Mouse (Mus musculus) liver, postnatal 0 days (tissue): Measurements from ENCODE around the gene Slc30a6. TPM values are rescaled to one million over a fixed set of nuclear protein-coding genes. Genes with fewer than 3 reads are reported as not detected.

ENCODE experiments used
- ATAC-seq: fragments of 200-750 bp; cut with Nextera tagmentation; 2 replicates; pipeline ENCODE4 v1.8.0; 2017; ENCODE audit warnings: mild to moderate bottlenecking, moderate library complexity
- DNase-seq: peaks from one replicate; pipeline ENCODE4 v3.0.0-alpha.2; 2016
- H3K27ac ChIP-seq: fragments of 300-500 bp; sonication (generic); 2 replicates; pipeline ENCODE4 v1.5.1; 2014; ENCODE audit warnings: antibody characterized with exemption, moderate library complexity, mild to moderate bottlenecking, low read depth
- H3K27me3 ChIP-seq: fragments of 300-500 bp; sonication (generic); 2 replicates; pipeline ENCODE4 v1.6.1; 2014; ENCODE audit warnings: low read length, control low read depth, mixed read lengths; ENCODE audit not compliant: insufficient read depth
- H3K36me3 ChIP-seq: fragments of 300-500 bp; sonication (generic); replicated peaks from 2 replicates; pipeline ENCODE4 v1.6.1; 2014; ENCODE audit warnings: mild to moderate bottlenecking, control low read depth, low read length, moderate library complexity, mixed read lengths; ENCODE audit not compliant: insufficient read depth
- H3K4me1 ChIP-seq: fragments of 300-500 bp; sonication (generic); 2 replicates; pipeline ENCODE4 v1.6.1; 2014; ENCODE audit warnings: antibody characterized with exemption, mild to moderate bottlenecking, control low read depth; ENCODE audit not compliant: insufficient read depth
- H3K4me2 ChIP-seq: fragments of 300-500 bp; sonication (generic); 2 replicates; pipeline ENCODE4 v1.6.1; 2014; ENCODE audit warnings: low read depth, mild to moderate bottlenecking, low read length, moderate library complexity, mixed read lengths
- H3K4me3 ChIP-seq: fragments of 300-500 bp; sonication (generic); 2 replicates; pipeline ENCODE4 v1.5.1; 2014; ENCODE audit warnings: low read depth, low read length
- H3K9ac ChIP-seq: fragments of 300-500 bp; sonication (generic); replicated peaks from 2 replicates; pipeline ENCODE4 v1.6.1; 2014; ENCODE audit warnings: mild to moderate bottlenecking, moderate library complexity
- H3K9me3 ChIP-seq: fragments of 300-500 bp; sonication (generic); 2 replicates; pipeline ENCODE4 v1.6.1; 2016; ENCODE audit warnings: mild to moderate bottlenecking, control low read depth, low read length, mixed read lengths
- CTCF ChIP-seq: sonication (generic); IDR thresholded peaks from 2 replicates; pipeline ENCODE4 v1.5.1; 2016; ENCODE audit warnings: antibody characterized with exemption, low read depth
- EP300 ChIP-seq: IDR thresholded peaks from 2 replicates; pipeline ENCODE4 v1.6.1; 2016; ENCODE audit warnings: antibody characterized with exemption, low read depth, mild to moderate bottlenecking
- WGBS: fragments of 180-500 bp; shearing (Covaris S2); extraction: QIAGEN DNeasy Blood & Tissue Kit; methylation state at CpG from one replicate; pipeline ENCODE4 v1.1.7; 2014; ENCODE audit not compliant: insufficient replicate concordance; 5-methylcytosine and 5-hydroxymethylcytosine counted together
- polyA plus RNA-seq: library from polyadenylated mRNA; unstranded; fragments of >200 nt; fragmentation: Nextera tagmentation; extraction: Ambion mirVana; gene quantifications from 2 replicates; pipeline ENCODE4 v1.2.1, GENCODE M21; 2015

The Slc30a6 gene
- 16.5 and 16.9 TPM in 2 replicates for polyA plus RNA-seq

- TF ChIP-seq EP300 (0 out of 2 replicates have a peak, but pooled peaks have one; percentile 51), CTCF (no peak)
- peak; percentile 98 for DNase-seq
- peak within 1 kb of the TSS; percentile 97 for H3K27ac ChIP-seq
- ATAC-seq = peak; percentile 99
- peak within 1 kb of the TSS; percentile 78 for H3K4me2 ChIP-seq
- no peaks in the 10 kb centered on the region for H3K27me3 ChIP-seq
- peaks cover 15% of the 10 kb centered on the region for H3K4me1 ChIP-seq
- peak within 1 kb of the TSS; percentile 92 for H3K9ac ChIP-seq
- under 1% methylated on average over 41 of the region's 41 CpGs for WGBS
- no peaks in the 10 kb centered on the region for H3K36me3 ChIP-seq
- peak within 1 kb of the TSS; percentile 96 for H3K4me3 ChIP-seq
- no peaks in the 10 kb centered on the region for H3K9me3 ChIP-seq
These were observed at the start of gene Slc30a6 for GRCm38 (mm10) chr17:74395383-74396065. Gene Slc30a6, plus strand, starts transcription at chr17:74395608.

- Histone ChIP-seq H3K4me2 (no peak overlapping the region), H3K9me3 (no peaks in the 10 kb centered on the region), H3K9ac (no peak overlapping the region), H3K36me3 (peaks cover 18% of the 10 kb centered on the region), H3K27me3 (no peaks in the 10 kb centered on the region), H3K4me1 (no peaks in the 10 kb centered on the region), H3K4me3 (no peak overlapping the region), H3K27ac (no peak overlapping the region)
- 48% methylated on average over 1 of the region's 1 CpGs for WGBS
- ATAC-seq (no peak), DNase-seq (no peak)
- no peak for TF ChIP-seq EP300
- TF ChIP-seq CTCF = no peak
These were observed 31.8 kb upstream of the Slc30a6 start for GRCm38 (mm10) chr17:74363592-74363991.

DNA sequence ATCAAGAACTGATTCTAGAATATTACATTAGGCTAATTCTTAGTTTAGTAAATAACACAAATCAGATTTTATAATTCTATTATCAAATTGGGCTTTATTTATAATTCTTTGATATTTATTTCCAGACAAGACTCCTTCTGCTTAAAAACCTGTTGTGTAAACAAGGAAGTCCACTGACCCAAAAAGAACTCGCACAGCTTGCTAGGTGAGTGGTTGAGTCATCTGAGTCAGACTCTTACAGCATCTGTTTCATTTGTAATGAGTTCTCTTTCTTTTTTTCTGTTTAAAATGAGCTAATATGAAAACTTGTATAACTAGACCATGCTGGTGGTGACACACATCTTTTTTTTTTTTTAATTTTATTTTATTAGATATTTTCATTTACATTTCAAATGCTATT lies 18.5 kb upstream of the Slc30a6 start:
- no peak overlapping the region for H3K9ac ChIP-seq
- no peaks in the 10 kb centered on the region for H3K27me3 ChIP-seq
- 84% methylated on average over 1 of the region's 1 CpGs for WGBS
- no peak for ATAC-seq
- H3K36me3 ChIP-seq = peaks cover 52% of the 10 kb centered on the region
- no peak overlapping the region for H3K4me3 ChIP-seq
- DNase-seq = no peak
- H3K4me2 ChIP-seq = no peak overlapping the region
- H3K27ac ChIP-seq = no peak overlapping the region
- H3K4me1 ChIP-seq = no peaks in the 10 kb centered on the region
- TF ChIP-seq EP300 (no peak), CTCF (no peak)
- H3K9me3 ChIP-seq = no peaks in the 10 kb centered on the region

GRCm38 (mm10) chr17:74386657-74387056 lies 8.8 kb upstream of the Slc30a6 start:
- DNase-seq = no peak
- Histone ChIP-seq H3K4me1 (no peaks in the 10 kb centered on the region), H3K27ac (no peak overlapping the region), H3K4me2 (no peak overlapping the region), H3K9ac (no peak overlapping the region), H3K4me3 (no peak overlapping the region), H3K27me3 (no peaks in the 10 kb centered on the region), H3K36me3 (peaks cover 36% of the 10 kb centered on the region), H3K9me3 (no peaks in the 10 kb centered on the region)
- ATAC-seq = no peak
- TF ChIP-seq EP300 = no peak
- no peak for TF ChIP-seq CTCF

GRCm38 (mm10) chr17:74389847-74390246 lies 5.6 kb upstream of the Slc30a6 start:
- Histone ChIP-seq H3K9me3 (no peaks in the 10 kb centered on the region), H3K27ac (no peak overlapping the region), H3K4me1 (peaks cover 3% of the 10 kb centered on the region; the same call in 1 of the 2 replicates), H3K4me3 (no peak overlapping the region), H3K27me3 (no peaks in the 10 kb centered on the region), H3K4me2 (no peak overlapping the region), H3K9ac (no peak overlapping the region), H3K36me3 (peaks cover 17% of the 10 kb centered on the region)
- TF ChIP-seq EP300 (no peak), CTCF (no peak)
- ATAC-seq (no peak), DNase-seq (no peak)
- 77% methylated on average over 3 of the region's 3 CpGs for WGBS

DNA sequence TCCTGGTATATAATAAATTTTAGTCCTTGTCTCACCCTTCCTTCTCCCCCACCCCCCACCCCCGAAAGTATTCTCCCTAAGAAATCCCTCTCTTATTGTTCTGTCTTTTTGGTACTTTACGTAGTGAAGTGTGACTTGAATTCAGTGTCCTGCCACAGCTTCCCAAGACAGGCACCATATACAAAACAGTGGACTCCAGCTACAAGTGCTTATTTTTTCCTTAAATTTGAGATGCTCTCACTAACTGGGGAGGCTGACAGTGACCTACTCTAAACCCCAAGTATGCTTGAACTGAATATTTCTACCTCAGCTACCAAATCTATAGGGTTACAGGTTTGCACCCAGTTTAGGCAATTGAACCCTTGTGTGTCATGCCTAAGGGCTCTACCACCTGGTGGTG lies 1.0 kb upstream of the Slc30a6 start:
- H3K27me3 ChIP-seq = no peaks in the 10 kb centered on the region
- H3K4me3 ChIP-seq = peak overlapping the region; percentile 96; the same call in 1 of the 2 replicates
- peak overlapping the region; percentile 78 for H3K4me2 ChIP-seq
- H3K27ac ChIP-seq = no peak overlapping the region
- no peak for DNase-seq
- H3K36me3 ChIP-seq = no peaks in the 10 kb centered on the region
- no peaks in the 10 kb centered on the region for H3K9me3 ChIP-seq
- ATAC-seq = no peak
- 77% methylated on average over 2 of the region's 2 CpGs for WGBS
- no peak overlapping the region for H3K9ac ChIP-seq
- no peak for TF ChIP-seq CTCF
- H3K4me1 ChIP-seq = peaks cover 15% of the 10 kb centered on the region

DNA sequence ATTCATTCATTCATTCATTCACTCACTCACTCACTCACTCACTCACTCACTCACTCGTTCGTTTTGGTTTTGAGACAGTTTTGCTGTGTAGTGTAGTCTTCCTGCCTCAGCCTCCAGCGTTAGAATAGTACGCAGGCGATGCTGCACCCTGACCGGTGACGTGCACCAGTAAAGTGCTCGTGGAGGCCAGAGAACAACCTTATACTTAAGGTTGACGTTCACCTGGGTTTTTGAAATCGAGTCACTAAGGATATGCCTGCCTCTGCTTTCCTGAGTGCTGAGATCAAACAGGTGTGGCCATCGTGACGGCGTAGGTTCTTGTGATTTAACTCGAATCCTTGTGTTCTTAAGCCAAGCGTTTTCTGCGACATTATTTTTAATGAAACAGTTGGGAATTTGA lies 553 bp upstream of the Slc30a6 start:
- Histone ChIP-seq H3K27me3 (no peaks in the 10 kb centered on the region), H3K4me3 (peak overlapping the region; percentile 96), H3K4me1 (peaks cover 15% of the 10 kb centered on the region), H3K27ac (peak overlapping the region; percentile 44), H3K9ac (peak overlapping the region; percentile 92), H3K4me2 (peak overlapping the region; percentile 78), H3K9me3 (no peaks in the 10 kb centered on the region), H3K36me3 (no peaks in the 10 kb centered on the region)
- peak; percentile 19 for DNase-seq
- peak; percentile 18 for ATAC-seq
- 16% methylated on average over 16 of the region's 16 CpGs for WGBS
- TF ChIP-seq CTCF (no peak), EP300 (no peak)
